Mouse (Mus musculus) adrenal gland, postnatal 10 days (tissue): ENCODE data around the gene Neurl2. TPM values are rescaled to one million over a fixed set of nuclear protein-coding genes. Genes with fewer than 3 reads are reported as not detected.
"Not testable (repeated sequence)": the region's sequence is repeated elsewhere in the genome, so short reads cannot be mapped to it uniquely, and the experiment has no call there.

Experiments used
- DNase-seq: peaks from one replicate; pipeline ENCODE4 v3.0.0; 2021; ENCODE audit warnings: mixed read lengths
- total RNA-seq, 2 experiments: library from RNA; stranded (reverse); gene quantifications; 2 replicates each; pipeline ENCODE4 v1.2.3; 2021

Neurl2 gene
- total RNA-seq, 2 experiments from 2014 or later: 3.4 to 8.0 TPM

DNA sequence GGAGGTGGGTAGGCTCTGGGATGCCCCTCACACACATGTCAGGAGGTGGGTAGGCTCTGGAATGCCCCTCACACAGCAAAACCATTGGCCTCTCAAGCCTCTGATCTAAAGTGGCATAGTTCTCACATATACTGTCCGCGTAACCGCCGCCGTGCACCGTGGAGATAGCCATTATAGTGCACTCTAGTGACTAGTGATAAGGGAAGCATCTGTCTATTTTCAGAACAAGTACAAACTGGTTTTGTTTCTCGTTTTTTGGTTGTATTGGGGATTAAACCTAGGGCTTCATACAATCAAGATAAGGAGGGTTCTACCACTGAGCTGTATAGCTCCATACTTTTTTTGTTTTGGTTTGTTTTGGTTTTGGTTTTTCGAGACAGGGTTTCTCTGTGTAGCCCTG, 17.4 kb downstream of the Neurl2 start:
- no peak for DNase-seq

DNA sequence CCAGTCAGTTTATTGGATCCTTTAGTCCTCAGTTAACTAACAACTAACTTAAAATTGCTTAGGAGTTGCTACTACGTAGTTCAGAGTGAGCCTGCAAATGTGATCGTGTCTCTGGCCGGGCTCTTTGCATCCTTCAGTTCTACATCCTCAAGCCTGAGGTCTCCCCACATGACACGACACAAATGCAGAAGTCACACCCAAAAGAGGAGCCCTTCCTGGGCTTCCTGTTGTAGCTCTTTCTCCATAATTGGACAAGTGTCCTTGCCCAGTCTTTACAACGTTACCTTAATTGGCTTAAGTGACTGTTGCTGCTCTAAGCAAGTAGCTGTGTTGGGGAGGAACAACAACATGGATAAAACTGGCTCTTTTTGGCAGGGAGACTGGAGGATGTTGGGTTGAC, 17.9 kb downstream of the Neurl2 start:
- no peak for DNase-seq

DNA sequence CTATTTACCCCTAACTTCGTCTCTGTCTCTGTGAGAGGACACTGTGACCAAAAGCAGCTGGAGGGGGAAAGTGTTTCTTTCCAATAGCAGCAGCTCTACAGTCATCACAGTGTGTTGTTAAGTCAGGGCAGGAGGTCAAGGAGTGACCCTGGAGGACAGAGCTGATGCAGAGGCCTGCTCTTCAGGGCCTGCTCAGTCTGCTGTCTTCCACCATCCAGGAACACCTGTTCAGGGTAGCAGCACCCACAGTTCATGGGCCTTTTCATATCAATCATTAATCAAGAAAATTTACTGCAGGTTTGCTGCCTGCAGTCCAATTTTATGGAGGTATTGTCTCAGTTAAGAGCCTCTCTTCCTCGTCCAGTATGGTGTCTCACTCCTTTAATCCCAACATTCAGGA, 19.7 kb downstream of the Neurl2 start:
- DNase-seq: no peak

DNA sequence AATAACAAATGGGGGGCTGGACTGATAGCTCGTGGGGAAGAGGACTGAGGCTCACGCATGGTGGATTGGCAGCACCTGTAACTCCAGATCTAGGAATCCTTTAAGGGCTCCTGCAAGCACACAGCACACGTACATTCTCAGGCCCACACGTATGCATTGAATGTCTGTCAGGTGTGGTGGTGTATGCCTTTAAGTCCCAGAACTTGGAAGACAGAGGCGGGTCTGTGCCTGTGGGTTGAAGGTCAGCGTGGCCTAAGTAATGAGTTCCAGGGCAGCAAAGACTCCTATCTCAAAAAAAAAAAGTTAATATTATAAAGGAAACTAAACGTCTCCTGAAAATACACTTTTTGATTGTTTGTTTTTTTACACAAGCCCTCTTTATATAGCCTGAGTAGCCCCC, 26.6 kb downstream of the Neurl2 start:
- DNase-seq: peak; percentile 12

DNA sequence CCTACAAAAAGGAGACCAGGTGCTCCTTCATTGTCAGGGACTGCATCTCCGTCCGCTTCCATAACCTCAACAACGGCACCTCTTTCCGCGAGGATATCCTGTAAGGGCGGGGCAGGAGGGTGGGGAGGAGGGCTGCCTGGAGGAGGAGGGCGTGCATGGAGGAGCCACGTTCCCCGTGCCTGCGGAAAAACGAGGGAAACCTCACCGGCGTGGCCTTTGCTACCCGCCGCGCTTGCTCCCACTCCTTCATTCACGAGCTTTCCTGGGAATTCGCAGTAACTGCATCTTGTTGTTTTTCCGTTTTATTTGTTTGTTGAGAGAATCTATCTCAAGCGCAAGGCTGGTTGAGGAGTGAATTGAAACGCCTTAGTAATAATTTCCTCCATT, 27.9 kb downstream of the Neurl2 start:
- no peak for DNase-seq

DNA sequence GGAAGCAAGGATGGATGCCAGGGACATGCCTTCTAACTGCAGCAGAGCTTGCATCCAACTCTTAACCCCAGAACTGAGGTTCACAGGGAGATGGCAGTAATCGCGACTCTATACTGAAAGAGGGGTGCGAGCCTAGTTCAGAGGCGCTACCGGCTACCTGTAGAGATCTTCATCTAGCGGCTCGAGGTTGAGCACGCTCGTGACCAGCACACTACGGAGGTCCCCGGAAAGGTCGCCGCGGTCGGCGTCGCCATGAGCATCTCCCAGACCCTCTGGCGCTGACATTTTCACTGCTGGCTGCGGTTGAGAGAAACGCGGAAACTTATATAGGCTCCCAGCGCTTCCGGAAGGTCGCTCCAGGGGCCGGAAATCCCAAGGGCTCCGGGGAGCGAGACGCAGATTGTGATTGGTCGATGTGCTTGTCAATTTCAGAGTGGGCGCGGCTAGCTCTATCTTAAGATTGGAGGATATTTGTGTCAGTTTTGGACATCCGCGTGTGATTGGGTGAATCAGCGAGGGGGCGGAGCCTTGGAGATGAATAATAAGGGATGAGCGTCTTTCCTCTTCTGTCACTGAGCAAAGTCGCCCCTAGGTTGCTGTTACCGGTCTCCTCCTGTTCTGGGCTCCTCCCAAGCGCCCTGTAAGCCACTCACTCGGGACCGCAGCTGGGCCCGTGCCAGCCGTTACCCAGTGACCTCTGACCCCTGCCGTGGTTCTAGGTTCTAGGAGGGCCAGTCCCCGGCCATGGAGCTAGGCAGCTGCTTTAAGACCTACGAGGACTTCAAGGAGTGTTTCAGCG, 28.5 kb downstream of the Neurl2 start, which contains the start of the genes Acot8 and Zswim3:
TSS of gene Acot8 (minus strand) at position 350 of the 799 bp plus-strand sequence.
TSS of gene Zswim3 (plus strand) at position 566 of the 799 bp plus-strand sequence.
- DNase-seq: peak; percentile 98

DNA sequence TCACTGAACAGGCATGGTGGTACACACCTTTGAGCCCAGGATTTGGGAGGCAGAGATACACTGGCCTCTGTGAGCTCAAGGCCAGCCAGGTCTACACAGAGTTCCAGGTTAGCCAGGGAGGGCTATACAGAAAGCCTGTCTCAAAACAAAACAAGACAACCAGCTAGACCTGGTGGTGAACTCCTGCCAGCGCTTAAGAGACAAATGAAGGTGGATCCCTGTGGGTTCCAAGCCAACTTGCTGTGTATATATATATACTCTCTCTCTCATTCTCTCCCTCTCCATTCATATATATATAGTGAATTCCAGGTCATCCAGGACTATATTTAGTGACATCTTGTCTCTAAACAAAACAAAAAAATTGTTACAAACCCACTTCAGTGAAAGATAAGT, 29.3 kb downstream of the Neurl2 start:
- no peak for DNase-seq

DNA sequence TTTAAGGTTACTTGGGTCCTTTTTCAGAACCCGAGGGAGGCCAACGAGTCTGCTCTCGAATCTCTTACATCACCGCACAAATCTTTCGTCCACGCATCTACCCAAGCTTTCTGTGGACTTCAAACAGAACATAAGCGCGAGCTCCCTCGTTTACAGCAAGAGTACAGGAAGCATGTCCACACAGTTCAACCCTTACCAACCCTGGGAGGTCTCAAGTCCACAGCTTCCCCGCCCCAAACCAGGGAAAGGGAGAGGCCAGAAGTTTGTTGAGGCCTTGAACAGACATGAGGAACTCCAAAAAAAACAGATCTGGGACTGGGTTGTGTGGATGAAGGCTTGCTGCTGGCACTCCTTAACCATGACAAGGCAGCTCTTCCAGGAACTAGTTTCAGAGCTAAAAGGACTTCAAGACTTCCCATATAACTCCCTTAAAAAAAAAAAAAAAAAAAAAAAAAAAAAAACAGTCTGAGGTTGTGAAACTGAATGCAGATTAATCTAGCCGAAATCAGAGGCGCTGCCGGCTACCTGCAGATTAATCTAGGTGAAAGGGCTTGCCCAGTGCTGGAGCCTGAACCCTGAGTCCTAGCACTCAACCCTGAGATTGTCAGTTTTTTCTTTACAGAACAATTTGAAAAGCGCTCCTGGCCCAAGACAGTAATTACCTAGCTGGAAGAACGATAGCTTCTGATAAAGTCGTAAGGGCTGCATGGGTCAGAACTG, 29.9 kb downstream of the Neurl2 start:
- no peak for DNase-seq

DNA sequence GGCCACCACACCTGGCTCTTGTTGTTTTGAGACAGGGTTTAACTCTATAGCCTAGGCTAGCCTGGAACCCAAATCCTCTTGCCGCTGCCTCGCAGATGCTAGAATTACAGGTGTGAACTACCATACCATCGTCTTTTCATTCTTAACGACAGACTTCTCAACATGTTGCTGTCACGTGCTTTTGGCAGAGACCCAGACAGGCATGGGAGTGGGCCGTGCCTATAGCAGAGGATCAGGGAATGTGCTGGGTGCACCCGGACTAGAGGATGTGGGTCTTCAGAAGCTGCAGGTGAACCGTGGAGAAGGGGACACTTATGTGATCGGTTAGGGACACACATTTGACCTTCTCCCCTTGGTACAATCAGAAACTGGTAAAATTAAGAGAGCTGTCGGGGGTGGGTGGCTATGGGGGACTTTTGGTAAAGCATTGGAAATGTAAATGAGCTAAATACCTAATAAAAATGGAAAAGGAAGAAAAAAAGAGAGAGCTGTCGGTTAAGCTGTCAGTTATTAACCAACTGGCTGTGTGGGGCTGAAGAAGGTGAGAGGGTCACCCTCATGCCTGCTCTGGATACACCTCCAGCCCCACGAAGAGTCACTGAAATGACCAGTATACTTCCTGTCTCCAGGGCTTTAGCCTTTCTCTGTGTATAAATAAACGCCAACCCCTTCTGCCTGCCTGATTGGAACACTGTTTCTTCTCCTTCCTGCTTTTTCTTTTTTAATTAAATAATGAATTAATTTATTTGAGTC, 32.8 kb downstream of the Neurl2 start:
- no peak for DNase-seq

DNA sequence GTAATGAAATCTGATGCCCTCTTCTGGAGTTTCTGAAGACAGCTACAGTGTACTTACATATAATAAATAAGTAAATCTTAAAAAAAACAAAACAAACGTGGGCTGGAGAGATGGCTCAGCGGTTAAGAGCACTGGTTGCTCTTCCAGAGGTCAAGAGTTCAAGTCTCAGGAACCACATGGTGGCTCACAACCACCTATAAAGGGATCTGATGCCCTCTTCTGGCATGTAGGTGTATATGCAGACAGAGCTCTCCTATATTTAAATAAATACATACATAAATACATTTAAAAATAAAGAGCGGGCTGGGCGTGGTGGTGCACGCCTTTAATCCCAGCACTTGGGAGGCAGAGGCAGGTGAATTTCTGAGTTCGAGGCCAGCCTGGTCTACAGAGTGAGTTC, 34.7 kb downstream of the Neurl2 start:
- not testable (repeated sequence) for DNase-seq

DNA sequence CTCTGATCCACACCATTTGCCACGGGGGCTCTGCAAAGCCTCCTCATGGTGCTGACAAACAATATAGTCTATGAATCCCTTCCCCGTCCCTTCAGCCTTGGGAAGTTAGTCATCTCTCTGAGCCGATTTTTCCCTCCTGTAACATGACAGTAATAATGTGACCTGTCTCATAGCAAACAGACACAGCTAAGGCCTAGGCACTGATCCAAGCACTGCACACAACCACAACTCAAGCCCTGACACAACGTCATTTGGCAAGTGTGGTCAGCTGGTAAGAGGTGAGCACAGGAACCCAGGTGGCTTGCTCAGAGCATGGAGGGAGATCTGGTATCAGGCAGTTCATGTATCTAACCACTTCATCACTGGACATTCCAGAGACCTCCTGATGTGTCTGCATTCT, 37.4 kb downstream of the Neurl2 start:
- DNase-seq: no peak

DNA sequence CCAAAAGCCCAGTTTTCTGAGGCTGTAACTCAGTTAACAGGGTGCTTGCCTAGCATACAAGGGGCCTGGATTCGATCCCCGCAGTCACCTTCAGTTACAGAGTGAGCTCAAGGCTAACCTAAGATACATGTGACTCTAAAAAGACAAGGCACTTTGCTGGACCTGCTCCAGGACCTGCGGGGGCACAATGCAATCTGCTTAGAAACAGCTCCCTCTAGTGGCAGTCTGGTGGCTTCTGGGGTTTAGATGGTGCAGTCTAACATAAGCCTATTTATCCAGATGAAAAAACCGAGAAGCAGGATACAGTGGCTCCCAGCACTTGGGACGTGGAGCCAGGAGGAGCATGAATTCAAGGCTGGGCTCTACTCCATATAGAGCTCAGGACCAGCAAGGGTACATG, 39.0 kb downstream of the Neurl2 start:
- peak; percentile 92 for DNase-seq

DNA sequence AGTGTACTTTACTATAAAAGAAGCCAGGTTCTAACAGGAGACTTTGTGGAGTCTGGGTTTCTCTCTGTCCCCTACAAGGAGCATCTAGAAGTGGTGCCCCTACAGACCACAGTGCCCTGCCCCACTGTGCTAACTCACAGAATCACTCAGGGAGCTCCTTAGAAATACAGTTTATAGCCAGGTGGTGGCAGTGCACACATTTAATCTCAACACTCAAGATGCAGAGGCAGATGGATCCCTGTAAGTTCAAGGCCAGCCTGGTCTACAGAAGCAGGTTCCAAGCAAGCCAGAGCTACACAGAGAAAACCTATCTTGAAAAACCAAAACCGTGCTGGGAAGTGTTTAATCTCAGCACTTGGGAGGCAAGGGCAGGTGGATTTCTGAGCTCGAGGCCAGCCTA, 39.5 kb downstream of the Neurl2 start:
- DNase-seq: no peak

DNA sequence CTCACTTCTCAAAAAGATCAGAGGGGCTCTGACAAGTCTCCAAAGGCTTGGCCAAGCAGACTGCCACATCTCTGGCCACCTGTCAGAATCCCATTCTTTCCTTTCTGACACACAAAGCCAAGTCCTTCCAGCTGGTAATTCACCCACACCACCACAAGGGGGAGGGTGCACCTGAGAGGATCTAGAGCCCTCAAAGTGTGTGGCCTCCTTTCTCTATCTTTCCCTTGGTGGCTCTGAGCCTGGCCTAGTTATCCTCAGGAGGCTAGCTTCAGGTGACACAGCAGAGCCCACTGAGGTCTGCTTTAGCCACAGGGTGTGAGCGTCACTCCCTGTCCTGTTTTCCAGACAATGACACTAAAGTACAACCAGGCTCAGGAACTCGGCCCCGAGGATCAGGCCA, 40.0 kb downstream of the Neurl2 start:
- peak; percentile 77 for DNase-seq

DNA sequence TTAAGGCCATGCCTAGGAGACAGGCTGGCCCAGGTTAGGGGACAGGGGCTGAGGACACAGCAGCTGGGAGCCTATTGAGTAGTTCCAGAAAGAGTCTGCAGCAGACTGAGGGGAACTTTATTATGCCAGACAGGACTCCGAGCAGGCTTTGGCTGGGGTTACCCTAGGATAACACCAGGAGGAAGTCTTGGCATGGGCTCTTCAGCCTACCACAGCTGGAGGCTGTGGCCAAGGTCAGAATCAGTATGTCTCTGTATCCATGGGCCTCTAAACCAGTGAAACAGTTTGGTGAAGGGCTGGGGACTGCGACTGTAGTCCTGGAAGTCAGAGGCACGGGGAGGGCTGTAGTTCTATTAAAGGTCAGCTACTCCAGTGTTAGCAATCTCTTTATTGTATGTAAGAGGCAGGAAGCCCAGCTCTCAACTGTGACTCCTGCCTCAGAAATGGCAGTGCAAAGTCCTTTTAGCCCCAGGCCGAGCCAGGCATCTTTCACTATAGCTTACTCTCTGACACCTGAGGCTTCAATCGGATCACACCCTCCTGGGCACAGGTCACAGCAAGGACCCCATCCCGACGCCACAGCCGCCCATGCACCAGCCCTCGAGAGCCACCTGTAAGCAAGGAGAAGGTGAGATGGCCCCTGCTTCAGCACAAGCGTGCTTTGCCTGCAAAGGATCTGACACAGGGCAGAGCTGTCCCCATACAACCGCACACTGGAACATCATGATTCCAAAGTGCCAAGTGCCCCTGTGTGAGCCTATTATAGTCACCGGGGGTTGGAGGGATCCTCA, 40.7 kb downstream of the Neurl2 start:
- peak; percentile 53 for DNase-seq

DNA sequence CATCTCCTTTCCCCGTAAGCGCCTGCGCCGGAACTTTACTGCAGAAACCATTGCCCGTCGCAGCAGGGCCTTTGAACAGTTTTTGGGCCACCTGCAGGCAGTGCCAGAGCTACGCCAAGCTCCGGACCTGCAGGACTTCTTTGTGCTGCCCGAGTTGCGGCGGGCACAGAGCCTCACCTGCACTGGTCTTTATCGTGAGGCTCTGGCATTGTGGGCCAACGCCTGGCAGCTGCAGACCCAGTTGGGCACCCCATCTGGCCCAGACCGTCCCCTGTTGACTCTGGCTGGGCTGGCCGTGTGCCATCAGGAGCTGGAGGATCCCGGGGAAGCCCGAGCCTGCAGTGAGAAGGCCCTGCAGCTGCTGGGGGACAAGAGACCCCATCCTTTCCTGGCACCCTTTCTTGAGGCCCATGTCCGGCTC, 41.4 kb downstream of the Neurl2 start:
- peak; percentile 48 for DNase-seq

DNA sequence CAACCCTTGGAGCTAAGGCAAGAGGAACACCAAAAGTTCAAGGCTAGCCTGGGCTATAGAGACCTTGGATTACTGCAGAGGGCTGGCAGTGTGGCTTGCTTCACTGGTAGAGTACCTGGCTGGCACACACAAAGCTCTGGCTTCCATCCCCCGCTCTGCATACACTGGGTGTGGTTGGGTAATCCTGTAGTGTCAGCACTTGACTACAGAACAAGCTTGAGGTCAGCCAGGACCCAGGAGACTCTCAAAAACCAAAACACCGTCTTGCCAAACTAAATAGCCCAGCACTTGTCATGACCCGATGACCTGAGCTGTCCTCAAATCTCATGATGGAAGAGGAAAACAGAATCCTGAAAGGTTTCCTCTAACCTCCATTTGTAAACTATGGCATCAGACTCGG, 42.8 kb downstream of the Neurl2 start:
- DNase-seq: peak; percentile 72

DNA sequence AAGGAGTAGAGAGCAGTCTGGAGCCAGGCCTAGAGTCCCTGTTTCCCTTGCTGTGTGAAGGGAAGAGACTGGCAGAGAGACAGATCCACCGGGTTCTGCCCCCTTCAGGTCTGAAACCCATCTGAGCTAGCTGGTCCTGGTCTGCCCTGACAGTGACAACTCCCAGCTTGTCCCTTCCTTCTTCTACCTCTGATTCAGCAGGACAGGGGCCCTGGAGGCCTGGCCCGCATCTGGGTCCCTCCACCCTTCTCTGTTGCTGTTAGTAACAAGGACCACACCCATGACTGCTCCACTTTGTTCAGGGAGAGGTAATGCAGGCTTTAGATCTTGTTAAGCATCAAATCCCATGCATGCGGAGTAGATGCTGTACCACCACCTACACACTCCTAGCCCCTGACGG, 44.8 kb downstream of the Neurl2 start:
- no peak for DNase-seq

DNA sequence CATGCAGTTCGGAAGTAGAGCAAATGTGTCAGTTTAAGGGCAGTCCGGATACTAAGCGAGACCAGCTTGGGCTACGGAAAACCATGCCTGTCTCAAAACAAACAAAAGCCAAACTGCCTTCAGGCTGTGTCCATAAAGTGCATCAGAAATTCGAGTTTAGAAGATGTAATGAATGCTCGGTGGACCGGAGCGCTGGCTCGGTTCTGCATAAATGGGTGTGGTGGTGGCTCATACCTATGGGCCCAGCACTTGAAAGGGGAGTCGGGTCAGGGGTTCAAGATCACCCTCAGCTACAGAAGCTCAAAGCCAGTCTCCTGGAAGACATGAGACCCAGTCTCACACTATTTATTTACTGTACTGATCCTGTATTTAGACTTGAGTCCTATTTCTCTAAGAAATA, 45.5 kb downstream of the Neurl2 start:
- no peak for DNase-seq

DNA sequence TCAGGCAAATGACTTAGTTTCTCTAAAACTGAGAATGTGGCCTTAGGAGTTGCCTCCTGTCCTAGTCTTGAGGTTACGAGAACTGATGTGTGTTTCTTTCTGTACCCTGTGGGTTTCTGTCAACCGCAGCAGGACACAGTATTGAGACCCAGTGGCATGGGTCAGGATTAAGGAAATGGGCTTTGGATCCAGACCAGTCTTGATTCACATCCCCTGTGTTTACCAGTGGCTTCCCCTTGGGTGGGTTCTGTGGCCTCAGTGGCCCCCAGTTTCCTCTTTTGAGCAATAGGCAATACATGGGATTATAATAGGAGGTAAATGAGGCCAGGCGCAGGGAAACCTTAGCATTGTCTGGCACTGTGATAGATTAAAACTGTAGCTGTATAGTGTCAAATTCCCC, 46.2 kb downstream of the Neurl2 start:
- DNase-seq: no peak

DNA sequence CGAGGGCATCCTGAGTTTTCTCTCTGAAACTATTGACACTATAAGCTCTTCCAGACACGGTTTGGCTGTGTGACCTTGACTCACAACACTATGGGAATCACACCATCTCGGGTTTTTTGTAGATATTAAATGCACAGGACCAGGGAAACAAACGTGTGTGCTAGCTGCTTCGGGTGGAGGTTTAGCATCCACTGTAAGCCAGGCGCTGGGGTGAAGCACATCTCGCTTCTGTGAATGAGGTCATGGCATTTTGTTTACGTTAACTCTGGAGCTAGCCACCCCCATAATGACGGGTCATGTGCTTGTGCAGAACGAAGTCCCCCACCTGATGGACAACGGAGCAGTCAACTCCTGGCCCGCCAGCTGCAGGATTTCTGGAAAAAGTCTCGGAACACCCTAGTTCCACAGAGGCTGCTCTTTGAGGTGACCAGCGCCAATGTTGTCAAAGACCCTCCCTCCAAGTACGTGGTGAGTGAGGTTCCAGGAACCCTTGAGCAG, 46.8 kb downstream of the Neurl2 start:
- no peak for DNase-seq
